Mouse (Mus musculus): ENCODE measurements at regions not wholly inside any gene's neighbourhood (a gene's known extent, or its start where the extent isn't known, plus 50 kb on each side); places are given as distances from the start of the nearest gene placed in this dataset.

DNA sequence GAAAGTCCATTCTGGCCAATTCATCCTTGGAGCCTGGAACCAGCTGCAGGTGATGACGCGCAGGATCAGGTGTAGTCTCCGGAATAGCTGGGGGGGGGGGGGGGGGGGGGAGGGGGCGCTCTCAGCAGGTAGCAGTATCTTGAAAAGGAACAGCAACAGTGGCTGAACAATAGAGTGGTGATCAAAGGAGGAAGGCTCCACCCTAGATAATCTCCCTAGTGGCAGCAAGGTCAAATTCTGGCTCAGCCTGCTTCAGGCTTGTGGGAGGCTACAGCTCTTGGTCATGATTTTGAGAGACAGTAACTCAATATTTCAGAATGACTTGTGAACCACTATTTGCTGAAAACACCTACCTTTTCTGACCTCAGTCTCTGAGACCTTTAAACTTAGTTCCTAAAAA, 275.5 kb downstream of the Adgrg6 start:
- TF ChIP-seq CTCF (IDR thresholded peaks at IDR 0.05; ENCODE audit: low read depth) (no peak), EP300 (optimal IDR thresholded peaks at IDR 0.05) (no peak)
